Mouse (Mus musculus): Measurements from ENCODE around the gene Elf3.

GRCm38 (mm10) chr1:135282536-135283286 is 24.3 kb upstream of the Elf3 start:
- TF ChIP-seq EP300 (IDR thresholded peaks at IDR 0.05; ENCODE audit: low read depth) (no peak), CTCF (IDR thresholded peaks at IDR 0.05; ENCODE audit: low read depth) (no peak)
